Mouse (Mus musculus): ENCODE data around the gene Gramd2. TPM values are rescaled to one million over a fixed set of nuclear protein-coding genes. Genes with fewer than 3 reads are reported as not detected.

Gramd2 gene
- polyA plus RNA-seq, 1 experiment, result not detected

DNA sequence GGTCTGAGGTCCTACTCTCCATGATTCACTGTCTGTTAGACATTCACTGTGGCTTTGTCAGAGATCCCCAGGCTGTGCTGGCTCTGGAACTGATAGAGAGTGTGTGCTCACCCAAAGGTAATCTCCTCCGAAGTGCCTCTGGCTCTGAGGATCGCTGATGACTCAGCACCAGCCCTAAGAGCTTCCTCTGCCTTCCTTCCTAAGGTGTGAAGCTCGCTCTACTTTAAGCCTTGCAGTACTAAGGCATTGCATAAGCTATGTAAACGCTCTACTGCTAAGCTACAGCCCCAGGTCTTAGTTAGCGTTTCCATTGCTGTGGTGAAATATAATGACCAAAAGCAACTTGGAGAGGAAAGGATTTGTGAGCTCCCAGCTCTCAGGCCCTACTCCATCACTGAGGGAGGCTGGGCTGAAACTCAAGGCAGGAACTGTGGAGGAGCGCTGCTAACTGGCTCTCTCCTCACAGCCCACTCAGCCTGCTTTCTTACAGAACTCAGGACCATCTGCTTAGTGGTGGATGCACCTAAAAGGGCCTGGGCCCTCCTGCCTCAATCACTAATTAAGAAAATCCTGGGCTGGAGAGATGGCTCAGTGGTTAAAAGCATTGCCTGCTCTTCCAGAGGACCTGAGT, 7.6 kb downstream of the Gramd2 start:
- TF ChIP-seq POLR2A (IDR thresholded peaks at IDR 0.05; ENCODE audit: borderline replicate concordance, low read depth, low read length), result no peak
- no peak for TF ChIP-seq CTCF (IDR thresholded peaks at IDR 0.05; ENCODE audit: low read depth, low read length)
- Histone ChIP-seq H3K4me1 (ENCODE audit: control insufficient read depth, insufficient read depth, low read length) (peaks cover 4% of the 10 kb centered on the region), H3K27ac (ENCODE audit: insufficient read depth, low read depth, low read length) (no peak overlapping the region), H3K4me3 (ENCODE audit: insufficient read depth, low read length) (no peak overlapping the region)

DNA sequence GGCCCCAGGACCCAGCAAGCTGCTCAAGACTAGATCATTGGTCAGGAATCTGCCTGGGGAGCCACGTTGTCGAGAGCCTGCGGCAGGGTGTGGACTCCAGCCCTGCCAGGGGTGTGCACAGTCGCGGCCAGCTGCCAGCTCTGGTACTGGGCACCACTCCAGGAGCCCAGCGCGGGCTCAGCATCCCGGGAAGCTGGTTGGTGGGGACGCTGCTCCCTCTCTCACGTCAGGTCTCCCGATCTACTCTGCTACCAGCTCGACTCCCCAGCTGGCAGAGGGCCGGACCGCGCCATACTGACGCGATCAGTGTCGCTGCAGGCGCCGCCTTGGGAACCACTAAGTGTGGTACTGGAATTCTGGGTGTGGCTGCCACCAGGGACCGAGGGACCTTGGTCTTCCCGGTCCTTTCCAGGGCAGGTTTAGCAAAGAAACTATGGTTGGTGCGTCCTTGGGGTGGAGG, 11.7 kb downstream of the Gramd2 start:
- no peak for TF ChIP-seq CTCF (IDR thresholded peaks at IDR 0.05; ENCODE audit: low read depth, low read length)
- TF ChIP-seq POLR2A (IDR thresholded peaks at IDR 0.05; ENCODE audit: borderline replicate concordance, low read depth, low read length), result no peak
- 0 out of 2 replicates have a peak overlapping the region, but pooled peaks have one; percentile 1 for H3K27ac ChIP-seq (ENCODE audit: insufficient read depth, low read depth, low read length)
- H3K4me3 ChIP-seq (ENCODE audit: insufficient read depth, low read length), result peak overlapping the region; percentile 53
- peaks cover 4% of the 10 kb centered on the region for H3K4me1 ChIP-seq (ENCODE audit: control insufficient read depth, insufficient read depth, low read length)

DNA sequence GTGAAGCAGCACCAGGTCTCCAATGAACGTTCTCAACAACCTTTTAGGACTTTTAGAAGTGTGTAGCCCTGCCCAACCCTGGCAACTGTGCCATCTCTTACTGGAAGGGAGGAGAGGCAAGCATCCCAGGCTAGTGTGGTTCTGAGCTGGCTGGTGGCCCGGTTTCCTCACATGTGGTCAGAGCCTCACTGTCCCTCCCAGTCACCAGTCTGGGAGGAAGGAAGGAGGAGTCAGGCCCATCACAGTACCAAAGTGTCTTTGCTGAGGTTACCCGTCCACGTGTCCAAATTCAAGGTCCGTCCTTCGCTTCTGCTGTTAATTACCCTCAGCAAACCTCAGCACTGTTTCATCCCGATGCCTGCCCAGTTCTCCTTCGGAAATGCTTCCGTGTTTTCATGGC, 12.2 kb downstream of the Gramd2 start:
- Histone ChIP-seq H3K27ac (ENCODE audit: insufficient read depth, low read depth, low read length) (0 out of 2 replicates have a peak overlapping the region, but pooled peaks have one; percentile 1), H3K4me3 (ENCODE audit: insufficient read depth, low read length) (peak overlapping the region; percentile 53), H3K4me1 (ENCODE audit: control insufficient read depth, insufficient read depth, low read length) (peaks cover 4% of the 10 kb centered on the region)
- TF ChIP-seq POLR2A (IDR thresholded peaks at IDR 0.05; ENCODE audit: borderline replicate concordance, low read depth, low read length) (no peak), CTCF (IDR thresholded peaks at IDR 0.05; ENCODE audit: low read depth, low read length) (no peak)

DNA sequence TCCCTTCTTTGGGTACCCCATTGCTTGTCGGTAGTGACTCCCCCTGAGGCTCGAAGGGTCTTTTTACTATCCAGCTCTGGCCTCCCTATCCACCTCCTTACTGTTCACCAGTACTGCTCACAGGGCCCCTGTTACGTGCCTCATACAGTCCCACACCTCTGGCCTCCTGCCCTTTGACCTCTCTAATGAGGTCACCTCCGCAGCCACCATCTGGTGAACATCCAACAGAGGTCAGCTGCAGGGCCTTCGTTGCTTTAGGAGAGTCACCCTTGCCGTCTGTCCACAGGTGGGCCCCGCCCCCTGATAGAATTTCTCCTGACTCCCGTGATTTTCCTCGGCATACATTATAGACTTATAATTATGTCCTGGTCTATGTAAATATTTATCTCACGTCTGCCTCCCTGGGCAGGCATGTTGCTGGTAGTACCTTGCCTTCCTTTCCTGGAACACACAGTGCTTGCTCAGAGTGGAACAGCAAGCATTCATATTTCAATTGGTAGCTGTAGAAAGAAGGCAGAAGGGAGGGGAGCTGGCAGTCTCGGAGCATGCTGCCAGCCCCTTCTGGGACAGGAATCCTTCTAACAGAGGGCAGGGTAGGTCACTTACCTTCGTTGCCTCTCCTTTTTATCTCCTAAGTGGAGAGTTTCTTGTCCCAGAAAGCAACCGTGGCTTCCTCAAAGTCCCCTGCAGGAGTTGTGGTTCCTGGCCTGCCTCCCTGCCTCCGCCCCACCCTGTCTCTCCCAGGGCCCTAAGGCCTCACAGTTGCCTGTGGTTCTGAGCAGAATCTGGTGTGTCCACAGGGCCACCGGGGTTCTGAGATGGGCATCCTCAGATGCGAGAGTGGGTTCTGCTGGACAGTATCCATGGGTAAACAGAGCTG, 14.9 kb downstream of the Gramd2 start:
- peaks cover 4% of the 10 kb centered on the region for H3K4me1 ChIP-seq (ENCODE audit: control insufficient read depth, insufficient read depth, low read length)
- H3K27ac ChIP-seq (ENCODE audit: insufficient read depth, low read depth, low read length), result no peak overlapping the region
- TF ChIP-seq CTCF (IDR thresholded peaks at IDR 0.05; ENCODE audit: low read depth, low read length) (no peak), POLR2A (IDR thresholded peaks at IDR 0.05; ENCODE audit: borderline replicate concordance, low read depth, low read length) (no peak)
- no peak overlapping the region for H3K4me3 ChIP-seq (ENCODE audit: insufficient read depth, low read length)

DNA sequence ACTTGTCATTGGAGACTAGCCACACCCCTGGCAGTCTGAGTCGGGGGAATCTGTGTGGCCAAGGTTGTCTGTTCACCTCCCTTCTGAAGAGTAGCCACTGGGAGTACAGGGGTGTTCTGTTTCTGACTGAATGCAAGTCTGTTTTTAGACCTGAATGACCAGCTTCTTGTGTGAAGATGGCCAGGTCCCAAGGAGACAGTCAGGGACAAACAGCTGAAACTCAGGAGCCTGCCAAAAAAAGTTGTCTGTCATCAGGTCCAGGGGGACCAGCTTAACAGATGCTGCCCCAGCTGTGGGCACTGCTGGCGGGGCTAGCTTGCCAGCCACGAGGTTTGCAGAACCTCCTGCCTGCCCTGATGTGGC, 15.5 kb downstream of the Gramd2 start:
- no peak for TF ChIP-seq CTCF (IDR thresholded peaks at IDR 0.05; ENCODE audit: low read depth, low read length)
- no peak for TF ChIP-seq POLR2A (IDR thresholded peaks at IDR 0.05; ENCODE audit: borderline replicate concordance, low read depth, low read length)
- Histone ChIP-seq H3K27ac (ENCODE audit: insufficient read depth, low read depth, low read length) (no peak overlapping the region), H3K4me1 (ENCODE audit: control insufficient read depth, insufficient read depth, low read length) (peaks cover 4% of the 10 kb centered on the region), H3K4me3 (ENCODE audit: insufficient read depth, low read length) (no peak overlapping the region)

DNA sequence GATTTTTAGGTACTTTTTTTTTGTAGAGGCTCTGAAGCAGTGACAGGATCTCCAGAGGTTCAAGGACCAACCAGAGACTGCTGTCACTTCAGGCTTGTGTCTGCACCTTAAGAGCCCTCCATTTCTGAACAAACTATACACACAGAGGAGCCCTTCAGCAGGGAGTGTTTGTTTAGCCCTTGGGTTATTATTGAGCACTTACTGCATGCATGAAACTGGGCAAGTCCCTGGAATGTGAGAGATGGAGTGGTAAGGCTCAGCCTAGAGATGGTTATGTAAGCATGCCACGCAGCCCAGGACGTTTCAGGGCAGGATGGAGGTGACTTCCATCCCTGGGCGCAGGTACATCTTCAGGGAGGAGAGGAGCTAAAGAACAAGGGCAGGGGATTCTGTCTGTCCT, 16.4 kb downstream of the Gramd2 start:
- no peak for TF ChIP-seq CTCF (IDR thresholded peaks at IDR 0.05; ENCODE audit: low read depth, low read length)
- Histone ChIP-seq H3K4me3 (ENCODE audit: insufficient read depth, low read length) (no peak overlapping the region), H3K4me1 (ENCODE audit: control insufficient read depth, insufficient read depth, low read length) (peaks cover 4% of the 10 kb centered on the region), H3K27ac (ENCODE audit: insufficient read depth, low read depth, low read length) (no peak overlapping the region)

DNA sequence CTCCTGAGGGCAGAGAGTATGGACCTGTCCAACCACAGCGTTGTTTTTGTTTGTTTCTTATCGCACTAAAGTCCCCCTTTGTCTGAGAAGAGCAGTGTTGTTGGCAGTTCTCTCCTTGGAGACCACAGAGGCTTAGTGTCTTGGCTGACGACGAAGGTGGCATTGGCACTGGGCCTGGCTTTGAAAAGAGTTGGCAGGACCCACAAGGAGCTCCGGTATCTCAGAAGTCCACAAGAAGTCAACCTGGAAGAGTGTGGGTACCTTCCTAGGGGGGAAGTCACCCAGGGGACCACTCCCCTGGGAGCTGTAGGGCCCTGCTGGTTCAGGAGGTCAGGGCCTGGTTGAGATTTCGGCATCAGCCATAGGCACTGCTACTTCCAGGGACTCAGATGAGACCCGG, 21.1 kb downstream of the Gramd2 start:
- H3K4me3 ChIP-seq (ENCODE audit: insufficient read depth, low read length), result no peak overlapping the region
- no peak for TF ChIP-seq POLR2A (IDR thresholded peaks at IDR 0.05; ENCODE audit: borderline replicate concordance, low read depth, low read length)
- no peak for TF ChIP-seq CTCF (IDR thresholded peaks at IDR 0.05; ENCODE audit: low read depth, low read length)

DNA sequence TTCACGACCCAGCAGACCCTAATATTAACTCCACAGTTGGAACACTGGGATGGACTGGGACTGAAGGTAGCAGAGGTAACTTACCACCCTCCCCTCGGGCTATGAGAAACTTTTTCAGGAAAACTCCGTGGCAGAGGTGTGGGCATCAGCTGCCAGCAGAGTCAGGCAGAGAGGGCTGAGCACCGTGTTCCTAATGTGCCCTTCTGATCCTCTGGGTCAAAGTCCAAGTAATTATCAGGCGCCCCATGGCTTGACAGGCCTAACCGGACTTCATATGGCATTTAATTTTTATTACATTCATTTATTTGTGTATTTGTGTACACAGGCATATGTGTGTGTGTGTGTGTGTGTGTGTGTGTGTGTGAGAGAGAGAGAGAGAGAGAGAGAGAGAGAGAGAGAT, 23.2 kb downstream of the Gramd2 start:
- no peak for TF ChIP-seq POLR2A (IDR thresholded peaks at IDR 0.05; ENCODE audit: borderline replicate concordance, low read depth, low read length)
- no peak for TF ChIP-seq CTCF (IDR thresholded peaks at IDR 0.05; ENCODE audit: low read depth, low read length)
- Histone ChIP-seq H3K4me1 (ENCODE audit: control insufficient read depth, insufficient read depth, low read length) (peaks cover 3% of the 10 kb centered on the region; the same call in 1 of the 2 replicates), H3K27ac (ENCODE audit: insufficient read depth, low read depth, low read length) (no peak overlapping the region), H3K4me3 (ENCODE audit: insufficient read depth, low read length) (no peak overlapping the region)

More for the DNA sequence above, 21.1 kb downstream of the Gramd2 start:
- no peak overlapping the region for H3K27ac ChIP-seq (ENCODE audit: insufficient read depth, low read depth, low read length)
- peaks cover 3% of the 10 kb centered on the region; the same call in 1 of the 2 replicates for H3K4me1 ChIP-seq (ENCODE audit: control insufficient read depth, insufficient read depth, low read length)

DNA sequence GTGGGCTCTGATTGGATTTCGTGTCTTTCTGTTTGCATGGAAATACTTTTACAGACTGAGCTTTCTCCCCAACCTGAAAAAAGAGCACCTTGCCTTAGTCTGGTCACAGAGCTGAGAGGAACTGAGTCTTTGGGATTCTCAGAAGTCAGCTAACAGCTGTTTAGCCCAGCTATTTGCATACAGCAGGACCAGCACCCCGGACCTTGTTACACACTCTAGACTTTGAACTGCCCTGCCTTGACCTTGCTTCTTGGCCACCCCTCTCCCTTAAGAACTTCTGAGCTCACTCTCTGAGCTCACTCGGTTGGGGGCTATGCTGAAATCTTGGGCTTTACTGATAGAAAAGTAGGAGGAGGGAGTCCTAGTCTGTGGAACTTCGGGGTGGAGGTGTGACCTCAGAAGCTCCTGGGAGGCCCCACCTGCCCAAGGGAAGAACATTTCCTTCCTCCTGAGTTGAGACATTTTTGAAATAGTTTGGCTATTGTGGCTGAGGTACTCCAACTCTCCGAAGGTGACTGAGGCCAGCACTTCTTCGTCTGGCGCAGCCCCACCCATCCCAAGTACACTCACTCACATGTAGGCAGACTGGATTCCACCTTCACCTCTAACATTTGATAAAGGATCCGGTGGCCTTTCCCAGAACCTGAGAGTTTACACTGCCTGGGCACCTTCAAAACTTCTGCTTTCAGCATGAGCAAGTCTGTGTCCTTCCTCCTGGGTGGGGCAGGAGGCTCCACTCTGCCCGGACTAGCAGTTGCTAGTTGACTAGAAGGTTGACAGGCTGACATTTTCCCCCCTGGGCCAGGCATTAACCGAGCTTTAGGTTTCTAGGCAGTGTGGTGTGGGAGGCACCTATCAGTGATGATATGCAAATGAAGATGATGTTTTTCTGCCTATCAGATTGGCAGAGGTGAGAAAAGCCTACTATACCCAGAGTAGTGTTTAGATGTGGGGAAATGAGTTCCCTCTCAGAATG, 27.2 kb downstream of the Gramd2 start:
- TF ChIP-seq CTCF (IDR thresholded peaks at IDR 0.05; ENCODE audit: low read depth, low read length) (no peak), POLR2A (IDR thresholded peaks at IDR 0.05; ENCODE audit: borderline replicate concordance, low read depth, low read length) (no peak)
- H3K4me3 ChIP-seq (ENCODE audit: insufficient read depth, low read length), result no peak overlapping the region
- H3K27ac ChIP-seq (ENCODE audit: insufficient read depth, low read depth, low read length), result no peak overlapping the region

More for the DNA sequence above, 27.2 kb downstream of the Gramd2 start:
- no peaks in the 10 kb centered on the region for H3K4me1 ChIP-seq (ENCODE audit: control insufficient read depth, insufficient read depth, low read length)
